Mouse (Mus musculus): ENCODE measurements around the gene Ephb1. TPM values are rescaled to one million over a fixed set of nuclear protein-coding genes. Genes with fewer than 3 reads are reported as not detected.

Gene Ephb1
- polyA plus RNA-seq, 1 experiment = not detected

DNA sequence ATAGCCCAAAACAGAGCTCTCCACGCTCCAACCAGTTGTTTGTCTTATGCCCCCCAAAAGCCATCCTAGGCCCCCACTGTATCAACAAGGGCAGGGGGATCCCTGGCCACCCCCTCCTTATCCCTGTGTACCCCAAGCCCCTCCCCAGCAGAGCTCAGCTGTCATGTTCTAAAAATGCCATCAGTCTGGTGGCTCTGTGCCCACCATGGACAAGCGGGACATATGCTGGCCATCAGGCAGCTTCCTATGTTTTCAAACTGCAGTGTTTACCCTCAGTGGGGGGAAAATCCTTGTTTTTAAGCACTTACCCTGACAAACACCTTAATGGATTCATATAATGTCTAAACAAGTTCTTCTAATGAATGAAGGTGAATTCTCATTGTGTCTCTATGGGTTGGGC lies 275.3 kb downstream of the Ephb1 start:
- Histone ChIP-seq H3K4me3 (ENCODE audit: insufficient read depth, low read depth, low read length) (no peak overlapping the region), H3K27ac (ENCODE audit: insufficient read depth, low read depth, low read length) (no peak overlapping the region), H3K4me1 (ENCODE audit: control insufficient read depth, insufficient read depth, low read length) (no peaks in the 10 kb centered on the region)
- TF ChIP-seq CTCF (IDR thresholded peaks at IDR 0.05; ENCODE audit: insufficient read depth, low read depth, low read length) = no peak
- 95% methylated on average over 2 of the region's 2 CpGs for WGBS

DNA sequence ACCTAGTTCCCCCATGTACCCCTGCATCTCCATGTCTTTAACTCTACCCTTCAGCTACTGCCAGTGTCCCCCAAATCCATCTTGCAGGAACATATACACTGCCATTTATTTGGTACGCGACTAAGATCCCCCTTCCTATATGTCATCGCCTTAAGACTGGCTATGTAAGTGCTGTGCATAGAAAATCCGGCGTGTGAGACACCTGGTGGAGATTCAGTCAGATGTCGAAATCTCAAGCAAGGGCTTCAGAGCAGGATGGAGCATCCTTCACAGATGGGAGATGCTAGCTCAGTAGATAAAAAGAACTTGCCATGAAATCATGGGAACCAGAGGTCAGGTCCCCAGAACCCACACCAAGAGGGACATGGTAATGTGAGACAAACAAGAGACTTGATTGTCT lies 276.3 kb downstream of the Ephb1 start:
- 93% methylated on average over 6 of the region's 6 CpGs for WGBS
- TF ChIP-seq CTCF (IDR thresholded peaks at IDR 0.05; ENCODE audit: insufficient read depth, low read depth, low read length) = no peak
- no peak for TF ChIP-seq POLR2A (IDR thresholded peaks at IDR 0.05; ENCODE audit: insufficient read depth, low read depth, low read length)
- no peak overlapping the region for H3K4me3 ChIP-seq (ENCODE audit: insufficient read depth, low read depth, low read length)
- no peaks in the 10 kb centered on the region for H3K4me1 ChIP-seq (ENCODE audit: control insufficient read depth, insufficient read depth, low read length)
- no peak overlapping the region for H3K27ac ChIP-seq (ENCODE audit: insufficient read depth, low read depth, low read length)

DNA sequence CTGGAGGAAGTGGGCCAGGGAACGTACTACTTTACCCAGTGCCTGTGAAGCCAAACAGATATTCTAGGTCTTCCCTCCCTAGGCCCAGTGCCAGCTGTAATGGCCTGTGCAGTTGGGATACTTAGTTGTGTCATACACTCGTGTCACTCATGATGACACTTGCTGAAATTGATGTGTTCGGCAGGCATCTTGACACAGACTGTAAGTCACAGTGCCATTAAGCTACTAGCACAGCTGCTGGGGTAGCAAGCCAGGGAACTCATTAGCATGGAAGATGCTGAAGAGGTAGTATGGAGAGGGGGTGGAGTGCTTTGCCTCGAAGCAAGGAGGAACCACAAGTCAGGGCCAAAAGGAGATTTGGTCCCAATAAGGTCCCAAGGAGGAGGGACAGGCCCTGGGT lies 279.0 kb downstream of the Ephb1 start:
- H3K4me3 ChIP-seq (ENCODE audit: insufficient read depth, low read depth, low read length) = no peak overlapping the region
- H3K4me1 ChIP-seq (ENCODE audit: control insufficient read depth, insufficient read depth, low read length) = no peaks in the 10 kb centered on the region
- TF ChIP-seq CTCF (IDR thresholded peaks at IDR 0.05; ENCODE audit: insufficient read depth, low read depth, low read length) (no peak), POLR2A (IDR thresholded peaks at IDR 0.05; ENCODE audit: insufficient read depth, low read depth, low read length) (no peak)
- no peak overlapping the region for H3K27ac ChIP-seq (ENCODE audit: insufficient read depth, low read depth, low read length)
- 61% methylated on average over 4 of the region's 4 CpGs for WGBS

DNA sequence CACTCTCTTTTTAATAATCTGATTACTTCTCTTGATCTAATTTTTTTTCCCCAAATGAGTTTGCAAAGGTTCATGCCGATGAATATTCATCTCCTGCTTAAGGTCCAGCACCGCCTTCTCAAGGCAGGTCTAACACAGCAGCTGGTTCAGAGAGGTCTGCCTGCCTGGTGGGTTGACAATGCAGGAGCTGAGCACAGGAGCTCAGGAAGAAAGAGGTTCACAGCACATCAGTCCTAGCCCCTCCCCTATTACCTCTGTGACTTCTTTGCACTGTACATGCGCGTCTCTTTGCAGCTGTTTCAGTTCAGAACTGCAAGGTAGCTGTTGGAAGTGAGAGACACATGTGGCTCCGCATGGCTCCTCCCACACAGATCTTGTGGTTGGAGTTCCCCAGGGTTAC lies 281.1 kb downstream of the Ephb1 start:
- TF ChIP-seq CTCF (IDR thresholded peaks at IDR 0.05; ENCODE audit: insufficient read depth, low read depth, low read length) = no peak
- TF ChIP-seq POLR2A (IDR thresholded peaks at IDR 0.05; ENCODE audit: insufficient read depth, low read depth, low read length) = no peak
- 92% methylated on average over 5 of the region's 5 CpGs for WGBS
- no peak overlapping the region for H3K27ac ChIP-seq (ENCODE audit: insufficient read depth, low read depth, low read length)
- H3K4me1 ChIP-seq (ENCODE audit: control insufficient read depth, insufficient read depth, low read length) = no peaks in the 10 kb centered on the region
- H3K4me3 ChIP-seq (ENCODE audit: insufficient read depth, low read depth, low read length) = no peak overlapping the region

DNA sequence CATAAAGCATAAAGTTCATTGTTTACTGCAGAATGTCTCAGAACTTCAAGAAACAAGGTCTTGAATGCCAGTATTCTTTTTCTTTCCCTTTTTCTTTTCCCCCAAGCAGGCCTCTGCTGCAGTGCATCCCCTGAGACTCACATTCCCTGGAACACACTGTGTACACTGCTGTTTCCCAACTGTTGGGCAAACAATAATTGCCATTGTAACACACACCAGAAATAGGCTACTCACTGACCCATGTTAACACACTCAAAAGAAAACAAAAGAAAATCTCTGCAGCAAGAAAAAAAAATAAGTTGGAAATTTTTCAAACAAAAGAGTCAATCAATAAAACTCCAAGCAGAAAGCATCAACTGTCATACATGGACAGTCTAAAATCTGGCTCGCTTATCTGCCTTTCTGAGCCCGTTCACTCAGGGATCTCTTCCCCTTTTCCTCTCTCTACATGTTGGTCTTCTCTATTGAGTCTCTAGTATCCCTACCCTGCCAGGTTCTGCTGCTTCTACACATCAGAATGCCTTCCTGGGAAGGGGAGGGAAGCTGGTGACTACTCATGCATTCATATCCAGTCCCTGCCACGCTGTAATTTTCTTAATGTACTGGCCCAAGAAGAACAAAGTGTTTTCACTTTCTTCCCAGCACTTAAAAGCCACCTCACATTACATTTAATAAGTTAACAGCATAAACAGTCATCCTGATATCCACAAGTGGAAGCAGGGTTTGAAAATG lies 285.2 kb downstream of the Ephb1 start:
- 68% methylated on average over 3 of the region's 3 CpGs for WGBS
- H3K4me1 ChIP-seq (ENCODE audit: control insufficient read depth, insufficient read depth, low read length) = no peaks in the 10 kb centered on the region
- no peak for TF ChIP-seq POLR2A (IDR thresholded peaks at IDR 0.05; ENCODE audit: insufficient read depth, low read depth, low read length)
- no peak for TF ChIP-seq CTCF (IDR thresholded peaks at IDR 0.05; ENCODE audit: insufficient read depth, low read depth, low read length)
- H3K4me3 ChIP-seq (ENCODE audit: insufficient read depth, low read depth, low read length) = no peak overlapping the region
- H3K27ac ChIP-seq (ENCODE audit: insufficient read depth, low read depth, low read length) = no peak overlapping the region

DNA sequence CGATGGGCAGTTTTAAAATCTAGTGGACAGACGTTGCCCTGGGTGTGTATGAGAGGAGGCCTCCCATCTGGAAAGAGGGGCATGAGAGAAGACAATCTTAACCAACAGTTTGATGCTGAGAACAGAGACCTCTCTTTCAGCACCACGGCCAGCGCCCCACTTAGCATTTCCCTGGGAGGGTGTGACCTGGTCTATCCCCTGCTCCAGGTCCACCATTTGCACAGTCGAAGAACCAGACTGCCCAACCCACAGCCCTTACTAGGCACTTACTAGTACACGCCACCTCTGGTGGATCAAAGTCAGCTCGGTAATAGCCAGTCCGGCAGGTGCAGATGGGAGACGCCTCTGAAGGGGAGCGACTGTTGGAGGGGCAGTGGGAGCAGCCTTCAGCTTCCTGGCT lies 287.9 kb downstream of the Ephb1 start:
- TF ChIP-seq POLR2A (IDR thresholded peaks at IDR 0.05; ENCODE audit: insufficient read depth, low read depth, low read length) (no peak), CTCF (IDR thresholded peaks at IDR 0.05; ENCODE audit: insufficient read depth, low read depth, low read length) (no peak)
- Histone ChIP-seq H3K4me1 (ENCODE audit: control insufficient read depth, insufficient read depth, low read length) (no peaks in the 10 kb centered on the region), H3K27ac (ENCODE audit: insufficient read depth, low read depth, low read length) (no peak overlapping the region), H3K4me3 (ENCODE audit: insufficient read depth, low read depth, low read length) (no peak overlapping the region)
- 90% methylated on average over 10 of the region's 10 CpGs for WGBS

DNA sequence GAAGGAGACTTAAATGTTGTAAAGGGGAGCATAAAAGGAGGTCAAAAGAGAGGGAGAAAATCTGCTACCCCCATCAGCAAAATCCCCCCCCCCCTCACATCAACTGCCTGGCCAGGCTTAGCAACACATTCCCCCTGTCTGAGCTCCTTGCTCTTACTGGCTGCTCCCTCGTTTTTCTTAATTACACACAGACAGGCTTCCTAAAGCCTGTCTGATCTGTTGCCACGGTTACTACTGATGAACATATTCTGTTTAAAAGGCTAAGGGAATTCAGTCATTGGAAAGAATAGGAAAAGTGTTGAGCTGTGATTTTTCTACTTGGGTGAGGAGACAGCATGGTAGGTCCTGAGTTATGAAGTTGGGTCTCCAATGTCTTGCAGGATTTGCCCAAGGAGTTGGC lies 308.6 kb downstream of the Ephb1 start:
- 26% methylated on average over 2 of the region's 2 CpGs for WGBS
- TF ChIP-seq POLR2A (IDR thresholded peaks at IDR 0.05; ENCODE audit: insufficient read depth, low read depth, low read length) (no peak), CTCF (IDR thresholded peaks at IDR 0.05; ENCODE audit: insufficient read depth, low read depth, low read length) (no peak)
- Histone ChIP-seq H3K27ac (ENCODE audit: insufficient read depth, low read depth, low read length) (no peak overlapping the region), H3K4me3 (ENCODE audit: insufficient read depth, low read depth, low read length) (no peak overlapping the region), H3K4me1 (ENCODE audit: control insufficient read depth, insufficient read depth, low read length) (peaks cover 2% of the 10 kb centered on the region; the same call in 1 of the 2 replicates)

DNA sequence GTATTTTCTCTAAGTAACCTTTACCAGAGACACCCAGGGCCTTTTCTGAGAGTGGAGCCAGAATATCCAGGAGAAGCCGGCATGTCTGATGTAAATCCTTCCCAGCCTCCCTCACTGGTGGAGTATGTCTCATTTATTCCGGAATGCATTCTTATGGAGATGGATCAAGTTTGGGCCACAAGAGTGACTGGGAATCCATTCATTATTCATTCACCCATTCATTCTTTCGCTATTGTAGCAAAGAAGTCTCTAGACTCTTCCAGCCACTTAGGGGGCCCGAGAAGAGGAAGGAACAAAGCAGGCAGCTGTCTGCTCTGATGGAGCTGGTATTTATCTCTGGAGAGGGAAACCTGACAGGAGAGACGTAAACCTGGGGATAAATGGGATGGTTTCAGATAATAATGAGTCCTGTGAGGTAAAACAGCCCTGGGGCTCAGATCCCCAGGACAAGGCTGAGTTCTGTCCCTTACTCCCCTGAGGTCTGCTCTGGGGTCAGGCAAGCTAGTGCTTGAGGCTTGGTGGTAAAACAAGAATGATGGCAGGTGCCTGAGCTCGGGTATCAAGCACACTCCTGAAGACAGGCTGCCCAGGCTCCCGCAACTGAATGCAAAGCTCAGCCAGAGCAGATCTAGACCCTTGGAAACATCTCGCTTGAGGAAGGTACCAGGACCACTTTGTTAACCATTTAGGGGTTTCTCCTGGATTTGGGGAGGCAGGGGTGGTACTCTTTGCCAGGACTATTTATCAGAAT lies 309.2 kb downstream of the Ephb1 start:
- no peak for TF ChIP-seq POLR2A (IDR thresholded peaks at IDR 0.05; ENCODE audit: insufficient read depth, low read depth, low read length)
- TF ChIP-seq CTCF (IDR thresholded peaks at IDR 0.05; ENCODE audit: insufficient read depth, low read depth, low read length) = no peak
- no peak overlapping the region for H3K27ac ChIP-seq (ENCODE audit: insufficient read depth, low read depth, low read length)
- H3K4me3 ChIP-seq (ENCODE audit: insufficient read depth, low read depth, low read length) = no peak overlapping the region
- 62% methylated on average over 8 of the region's 8 CpGs for WGBS
- peaks cover 2% of the 10 kb centered on the region; the same call in 1 of the 2 replicates for H3K4me1 ChIP-seq (ENCODE audit: control insufficient read depth, insufficient read depth, low read length)

DNA sequence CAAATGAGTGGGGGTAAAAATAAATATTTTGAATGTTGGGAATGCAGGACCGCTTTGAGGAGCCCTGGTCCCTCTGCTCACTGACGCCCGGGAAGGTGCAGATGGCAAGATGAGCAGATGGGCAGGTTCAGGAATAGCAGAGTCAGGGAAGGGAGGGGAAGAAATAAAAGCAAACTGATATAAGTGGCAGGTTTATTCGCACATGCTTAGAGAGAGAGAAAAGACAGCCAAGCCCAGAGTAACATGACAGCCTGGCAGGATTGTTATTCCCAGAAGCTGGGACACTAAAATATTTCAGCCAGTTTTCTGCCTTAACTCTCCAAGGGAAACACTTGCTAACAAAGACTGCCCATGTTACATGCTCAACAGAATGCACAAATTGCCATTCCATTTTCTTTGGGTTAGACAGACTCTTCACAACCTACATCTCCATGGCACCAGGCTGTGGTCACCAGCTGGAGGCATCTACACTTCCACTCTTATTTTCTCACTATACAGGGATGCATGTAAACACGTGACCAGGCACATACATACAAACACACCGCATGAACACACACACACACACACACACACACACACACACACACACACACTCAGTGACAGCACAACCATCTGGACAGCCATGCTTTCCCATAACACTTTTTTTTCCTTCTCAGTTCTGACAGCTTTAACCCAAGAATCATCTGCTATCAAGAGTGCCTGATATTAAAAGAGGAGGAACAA lies 315.3 kb downstream of the Ephb1 start:
- 90% methylated on average over 6 of the region's 6 CpGs for whole genome bisulfite sequencing
- no peaks in the 10 kb centered on the region for H3K4me1 ChIP-seq (ENCODE audit: control insufficient read depth, insufficient read depth, low read length)
- TF ChIP-seq POLR2A (IDR thresholded peaks at IDR 0.05; ENCODE audit: insufficient read depth, low read depth, low read length) = no peak
- no peak for TF ChIP-seq CTCF (IDR thresholded peaks at IDR 0.05; ENCODE audit: insufficient read depth, low read depth, low read length)
- H3K27ac ChIP-seq (ENCODE audit: insufficient read depth, low read depth, low read length) = no peak overlapping the region
- no peak overlapping the region for H3K4me3 ChIP-seq (ENCODE audit: insufficient read depth, low read depth, low read length)

Data from olfactory bulb, adult 2 months (tissue).